Mouse (Mus musculus) forebrain, embryonic 12.5 days (tissue): ENCODE results near the gene Rnf17. TPM values are rescaled to one million over a fixed set of nuclear protein-coding genes. Genes with fewer than 3 reads are reported as not detected.

Experiments
- ATAC-seq: fragments of 200-750 bp; cut with Nextera tagmentation; 2 replicates; pipeline ENCODE4 v1.8.0; 2017; ENCODE audit warnings: moderate TSS enrichment; ENCODE audit not compliant: low FRiP score
- H3K27ac ChIP-seq: fragments of 300-500 bp; sonication (generic); 2 replicates; pipeline ENCODE4 v1.5.1; 2016; ENCODE audit warnings: mild to moderate bottlenecking
- H3K27me3 ChIP-seq: fragments of 300-500 bp; sonication (generic); 2 replicates; pipeline ENCODE4 v1.6.1; 2016; ENCODE audit warnings: mild to moderate bottlenecking
- H3K36me3 ChIP-seq: fragments of 300-500 bp; sonication (generic); replicated peaks from 2 replicates; pipeline ENCODE4 v1.6.1; 2016; ENCODE audit warnings: mild to moderate bottlenecking
- H3K4me1 ChIP-seq: fragments of 300-500 bp; sonication (generic); 2 replicates; pipeline ENCODE4 v1.6.1; 2016
- H3K4me2 ChIP-seq: fragments of 300-500 bp; sonication (generic); 2 replicates; pipeline ENCODE4 v1.6.1; 2016; ENCODE audit warnings: mild to moderate bottlenecking, moderate library complexity
- H3K4me3 ChIP-seq: fragments of 300-500 bp; sonication (generic); replicated peaks from 2 replicates; pipeline ENCODE4 v1.5.1; 2016; ENCODE audit warnings: mild to moderate bottlenecking
- H3K9ac ChIP-seq: fragments of 300-500 bp; sonication (generic); 2 replicates; pipeline ENCODE4 v1.6.1; 2016; ENCODE audit warnings: mild to moderate bottlenecking
- H3K9me3 ChIP-seq: fragments of 300-500 bp; sonication (generic); 2 replicates; pipeline ENCODE4 v1.6.1; 2016
- WGBS: fragments of 180-500 bp; shearing (Covaris S2); methylation state at CpG from one replicate; pipeline ENCODE4 v1.1.7; 2016; 5-methylcytosine and 5-hydroxymethylcytosine counted together
- polyA plus RNA-seq: library from polyadenylated mRNA; unstranded; fragments of >200 nt; fragmentation: Nextera tagmentation; extraction: Ambion mirVana; gene quantifications from 2 replicates; pipeline ENCODE4 v1.2.1, GENCODE M21; 2016

The Rnf17 gene
- polyA plus RNA-seq: 0.93 and 1.1 TPM in 2 replicates

DNA sequence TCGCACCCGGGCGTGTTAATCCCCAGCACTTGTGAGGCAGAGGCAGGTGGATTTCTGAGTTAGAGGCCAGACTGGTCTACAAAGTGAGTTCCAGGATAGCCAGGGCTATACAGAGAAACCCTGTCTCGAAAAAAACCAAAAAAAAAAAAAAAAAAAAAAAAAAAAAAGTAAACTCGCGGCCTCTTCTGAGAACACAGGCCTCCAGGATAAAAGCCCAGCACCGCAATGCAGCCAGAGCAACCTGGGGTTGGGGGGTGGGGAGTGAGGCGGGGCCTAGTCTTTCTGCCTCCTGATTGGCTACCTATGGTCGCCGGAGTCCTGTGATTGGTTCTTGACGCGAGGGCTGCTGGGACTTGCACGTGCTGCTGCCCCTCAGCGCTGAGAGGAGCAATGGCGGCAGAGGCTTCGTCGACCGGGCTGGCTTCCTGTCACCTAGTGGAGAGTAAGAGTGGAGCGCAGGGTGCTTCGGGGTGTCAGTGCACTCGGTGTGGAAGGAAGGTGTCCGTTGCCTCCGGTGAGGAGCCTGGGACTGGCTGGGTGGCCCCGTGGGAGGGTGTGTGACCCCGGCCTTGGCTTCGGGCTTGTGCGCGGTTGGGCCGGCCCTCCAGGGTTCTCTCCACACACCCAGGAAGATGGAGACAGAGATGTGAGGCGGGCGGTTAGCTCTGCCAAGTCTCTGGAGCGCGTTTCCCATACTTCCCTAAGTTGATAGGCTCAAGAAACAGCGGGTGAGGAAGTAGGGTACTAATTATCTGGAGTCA, at the start of gene Rnf17:
TSS of gene Rnf17 (plus strand) at position 271 of the 761 bp plus-strand sequence.
- 70% methylated on average over 34 of the region's 34 CpGs for WGBS
- H3K4me2 ChIP-seq: no peak within 1 kb of the TSS
- ATAC-seq: no peak

DNA sequence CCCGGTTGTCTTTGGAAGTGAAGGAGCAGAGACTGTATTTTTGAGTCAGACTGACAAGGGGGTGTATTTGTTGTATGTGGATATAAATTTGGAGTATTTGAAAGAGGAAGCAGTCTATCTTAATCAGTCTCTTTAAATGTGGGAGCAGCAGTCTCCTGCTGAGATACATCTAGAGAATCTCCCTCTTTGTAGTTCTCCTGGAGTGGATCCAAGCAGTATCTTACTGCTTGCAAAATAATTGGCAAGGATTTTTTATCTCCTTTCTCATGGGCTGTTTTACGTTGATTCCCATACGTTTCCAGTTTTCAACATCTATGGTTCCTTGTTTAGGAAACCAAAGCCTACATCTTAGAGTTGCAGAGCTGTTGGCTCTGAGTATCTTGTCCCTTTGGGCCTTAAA, 47.6 kb upstream of the Rnf17 start:
- Histone ChIP-seq H3K4me1 (no peaks in the 10 kb centered on the region), H3K4me3 (no peak overlapping the region), H3K4me2 (no peak overlapping the region), H3K27me3 (no peaks in the 10 kb centered on the region), H3K9ac (no peak overlapping the region), H3K9me3 (no peaks in the 10 kb centered on the region), H3K27ac (no peak overlapping the region), H3K36me3 (no peaks in the 10 kb centered on the region)
- ATAC-seq: no peak
- 84% methylated on average over 3 of the region's 3 CpGs for WGBS

More for the DNA sequence above, at the start of gene Rnf17:
- Histone ChIP-seq H3K27ac (no peak within 1 kb of the TSS), H3K9me3 (no peaks in the 10 kb centered on the region), H3K36me3 (no peaks in the 10 kb centered on the region), H3K4me1 (no peaks in the 10 kb centered on the region), H3K9ac (no peak within 1 kb of the TSS), H3K27me3 (no peaks in the 10 kb centered on the region), H3K4me3 (no peak within 1 kb of the TSS)

DNA sequence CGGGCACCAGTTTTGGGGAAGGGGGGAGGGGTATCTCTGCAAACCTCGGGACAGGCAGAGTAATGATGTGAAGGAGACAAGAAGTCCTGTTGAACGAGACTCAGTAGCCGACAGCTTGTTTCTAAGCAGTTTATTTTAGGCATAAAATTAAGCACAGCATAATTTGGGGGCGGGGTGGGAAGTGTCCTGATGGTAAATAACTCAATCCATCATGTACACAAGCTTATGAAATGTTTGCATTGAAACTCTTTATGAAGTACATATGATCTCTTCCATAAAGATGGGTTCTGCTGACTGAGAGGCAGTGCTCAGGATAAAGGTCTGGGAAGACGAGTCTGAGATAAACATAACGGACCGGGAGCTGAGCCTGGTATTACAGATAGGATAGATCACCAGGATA, 47.0 kb upstream of the Rnf17 start:
- H3K4me1 ChIP-seq: no peaks in the 10 kb centered on the region
- no peak overlapping the region for H3K27ac ChIP-seq
- no peak for ATAC-seq
- WGBS: 87% methylated on average over 8 of the region's 8 CpGs
- H3K27me3 ChIP-seq: no peaks in the 10 kb centered on the region
- H3K9me3 ChIP-seq: no peaks in the 10 kb centered on the region
- no peaks in the 10 kb centered on the region for H3K36me3 ChIP-seq
- H3K9ac ChIP-seq: no peak overlapping the region
- H3K4me3 ChIP-seq: no peak overlapping the region
- H3K4me2 ChIP-seq: no peak overlapping the region

DNA sequence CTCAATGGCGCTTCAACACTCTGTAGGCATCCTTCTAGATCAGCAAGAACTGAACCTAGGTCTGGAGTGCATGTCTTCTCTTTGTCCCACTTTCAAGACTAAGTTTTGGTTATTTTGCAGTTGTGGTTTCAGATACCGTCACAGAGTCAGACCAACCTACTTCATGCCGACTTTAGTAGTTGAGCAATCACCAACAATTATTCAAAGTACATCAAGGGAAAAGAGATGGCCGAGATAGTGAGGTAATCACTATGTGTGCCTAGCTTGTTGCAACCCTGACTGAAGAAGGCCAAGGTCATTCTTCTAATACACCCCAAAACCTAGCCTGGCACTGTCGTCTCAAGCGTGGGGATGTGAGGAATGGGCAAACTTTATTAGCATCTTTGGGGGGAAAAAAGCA, 46.2 kb upstream of the Rnf17 start:
- ATAC-seq: no peak
- Histone ChIP-seq H3K9ac (no peak overlapping the region), H3K36me3 (no peaks in the 10 kb centered on the region), H3K4me3 (no peak overlapping the region), H3K4me2 (no peak overlapping the region), H3K4me1 (no peaks in the 10 kb centered on the region), H3K9me3 (no peaks in the 10 kb centered on the region), H3K27me3 (no peaks in the 10 kb centered on the region), H3K27ac (no peak overlapping the region)
- WGBS: 86% methylated on average over 6 of the region's 6 CpGs

DNA sequence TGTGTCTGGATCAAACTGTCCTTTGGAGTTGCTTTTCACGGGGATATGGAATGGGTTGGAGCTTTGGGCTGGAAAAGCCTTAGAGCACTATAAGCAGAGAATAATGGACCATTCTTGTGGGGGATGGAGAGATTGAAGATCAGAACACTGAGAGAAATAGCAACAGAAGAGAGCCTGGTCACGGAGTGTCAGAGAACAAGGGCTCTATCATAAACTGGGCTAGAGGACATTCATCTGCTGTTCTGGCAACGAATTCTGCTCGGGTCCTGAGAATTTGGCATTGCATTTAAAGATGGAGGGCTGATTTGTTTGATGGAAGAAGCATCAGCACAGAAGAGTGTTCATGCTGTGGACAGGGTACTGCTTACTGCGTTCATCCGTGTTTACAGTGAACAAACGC, 44.0 kb upstream of the Rnf17 start:
- Histone ChIP-seq H3K4me3 (no peak overlapping the region), H3K27me3 (peaks cover 14% of the 10 kb centered on the region), H3K36me3 (no peaks in the 10 kb centered on the region), H3K9ac (no peak overlapping the region), H3K4me2 (no peak overlapping the region), H3K9me3 (no peaks in the 10 kb centered on the region), H3K27ac (no peak overlapping the region), H3K4me1 (no peaks in the 10 kb centered on the region)
- ATAC-seq: no peak
- WGBS: 86% methylated on average over 7 of the region's 7 CpGs

DNA sequence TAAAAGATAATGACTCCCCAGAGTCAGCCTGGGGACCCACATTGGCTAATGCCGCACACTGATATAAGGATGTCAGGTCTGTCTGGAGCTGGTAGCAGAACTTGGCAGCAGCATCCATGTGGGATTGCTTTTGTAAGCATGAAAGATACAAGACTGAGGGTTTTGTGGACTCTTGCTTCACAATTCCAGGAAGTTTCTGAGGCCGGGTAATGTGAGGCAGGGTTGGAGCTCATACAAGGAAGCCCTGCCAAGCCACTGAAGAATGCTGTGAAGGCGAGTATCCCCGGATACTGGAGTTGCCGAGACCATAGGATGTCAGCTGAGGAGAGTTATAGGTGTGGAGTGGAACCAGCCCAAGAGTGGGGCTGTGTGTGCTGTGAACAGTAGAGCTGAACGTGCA, 43.2 kb upstream of the Rnf17 start:
- Histone ChIP-seq H3K9ac (no peak overlapping the region), H3K36me3 (no peaks in the 10 kb centered on the region), H3K9me3 (no peaks in the 10 kb centered on the region), H3K4me3 (no peak overlapping the region), H3K27ac (no peak overlapping the region), H3K4me2 (no peak overlapping the region), H3K27me3 (peaks cover 21% of the 10 kb centered on the region), H3K4me1 (no peaks in the 10 kb centered on the region)
- WGBS: 93% methylated on average over 6 of the region's 6 CpGs
- no peak for ATAC-seq

DNA sequence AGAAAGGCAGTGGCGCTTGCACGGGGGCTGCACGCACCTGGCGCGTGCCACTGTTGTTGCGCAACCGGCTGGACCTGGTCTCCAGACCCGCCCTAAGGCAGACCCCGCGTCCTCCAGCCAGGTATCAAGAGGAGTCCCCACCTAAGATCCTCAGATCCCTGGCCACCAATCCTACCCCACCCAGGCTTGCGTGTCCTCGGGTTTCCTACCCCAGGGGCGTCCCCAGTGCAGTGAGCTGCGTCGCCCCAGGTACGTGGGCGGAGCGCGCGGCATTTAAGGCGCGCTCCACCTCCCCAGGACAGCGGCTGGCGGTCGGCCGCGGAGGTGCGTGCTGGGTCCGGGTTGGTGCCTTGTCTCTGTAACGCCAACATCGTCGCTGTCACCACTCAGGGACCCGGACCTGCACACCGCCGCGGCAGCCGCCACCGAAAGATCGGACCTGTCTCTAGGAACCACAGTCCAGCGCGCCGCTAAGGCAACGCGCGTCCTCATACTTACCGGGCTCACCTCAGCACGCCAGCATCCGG, 37.6 kb upstream of the Rnf17 start, which contains the start of gene Atp12a:
TSS of gene Atp12a (plus strand) at position 358 of the 527 bp plus-strand sequence.
- Histone ChIP-seq H3K4me3 (peak within 1 kb of the TSS; percentile 41), H3K27ac (no peak within 1 kb of the TSS), H3K36me3 (no peaks in the 10 kb centered on the region), H3K4me1 (peaks cover 7% of the 10 kb centered on the region), H3K4me2 (peak within 1 kb of the TSS; percentile 68), H3K9me3 (no peaks in the 10 kb centered on the region), H3K27me3 (peaks cover 61% of the 10 kb centered on the region), H3K9ac (no peak within 1 kb of the TSS)
- WGBS: 2% methylated on average over 48 of the region's 48 CpGs
- ATAC-seq: no peak

DNA sequence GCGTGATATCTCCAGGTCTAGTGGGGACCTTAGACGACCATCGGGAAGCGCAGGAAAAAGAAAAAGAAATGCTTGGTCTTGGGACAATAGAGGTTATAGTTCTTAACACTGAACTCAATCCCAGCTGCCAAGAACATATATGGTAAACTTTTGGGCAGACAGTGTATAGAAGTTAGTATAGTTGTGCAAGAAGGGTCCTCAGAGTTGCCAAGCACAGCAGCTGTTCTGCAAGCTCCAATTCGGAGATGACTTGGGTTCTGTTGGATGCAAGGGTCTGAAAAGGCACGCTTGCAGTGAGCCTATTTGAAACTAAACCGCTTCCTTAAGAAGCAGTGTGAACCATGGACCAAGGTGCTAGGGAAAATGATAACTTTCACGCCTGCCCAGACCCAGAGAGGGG, 37.1 kb upstream of the Rnf17 start:
- no peak for ATAC-seq
- Histone ChIP-seq H3K4me1 (peaks cover 7% of the 10 kb centered on the region), H3K9me3 (no peaks in the 10 kb centered on the region), H3K27me3 (peaks cover 61% of the 10 kb centered on the region), H3K27ac (no peak overlapping the region), H3K4me3 (peak overlapping the region; percentile 41), H3K4me2 (peak overlapping the region; percentile 68), H3K36me3 (no peaks in the 10 kb centered on the region), H3K9ac (no peak overlapping the region)
- WGBS: 38% methylated on average over 8 of the region's 8 CpGs

DNA sequence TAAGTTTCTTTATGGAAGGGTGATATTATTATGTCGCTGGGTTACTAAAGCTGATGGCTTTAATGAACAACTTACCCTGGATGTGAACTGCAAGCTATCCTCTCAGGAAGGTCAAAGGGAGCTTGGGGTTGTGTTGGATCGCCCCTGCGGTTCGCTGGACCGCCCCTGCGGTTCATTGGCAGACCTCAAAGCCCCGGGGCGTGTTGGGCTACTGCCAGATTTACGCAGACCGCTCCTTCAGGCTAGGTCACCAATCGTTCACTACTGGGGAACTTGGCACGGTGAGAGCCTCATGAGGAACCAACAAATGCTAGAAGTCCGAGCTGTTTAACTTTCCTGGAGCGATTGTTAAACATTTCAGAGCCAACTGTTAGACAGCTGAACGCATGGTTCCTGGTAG, 35.7 kb upstream of the Rnf17 start:
- H3K9me3 ChIP-seq: no peaks in the 10 kb centered on the region
- H3K9ac ChIP-seq: no peak overlapping the region
- H3K36me3 ChIP-seq: no peaks in the 10 kb centered on the region
- WGBS: 43% methylated on average over 15 of the region's 15 CpGs
- H3K4me3 ChIP-seq: no peak overlapping the region
- peaks cover 7% of the 10 kb centered on the region for H3K4me1 ChIP-seq
- H3K27me3 ChIP-seq: peaks cover 60% of the 10 kb centered on the region
- H3K4me2 ChIP-seq: no peak overlapping the region
- no peak overlapping the region for H3K27ac ChIP-seq
- ATAC-seq: no peak

DNA sequence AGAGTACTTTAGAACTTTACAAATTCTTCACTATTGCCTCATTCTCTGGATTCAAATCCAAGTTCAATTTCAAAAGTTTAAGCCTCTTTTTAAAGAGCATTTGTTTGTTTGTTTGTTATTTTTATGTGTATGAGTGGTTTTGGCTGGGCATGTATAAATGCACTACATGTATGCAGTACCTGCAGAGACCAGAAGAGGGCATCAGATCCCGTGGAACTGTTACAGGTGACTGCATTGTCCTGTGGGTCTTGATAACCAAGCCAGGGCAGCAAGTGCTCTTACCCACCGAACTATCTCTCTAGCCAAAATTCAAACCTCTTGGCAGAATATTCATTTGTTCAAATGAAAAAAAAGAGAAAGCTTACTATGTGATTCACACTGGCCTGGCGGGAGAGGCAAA, 33.5 kb upstream of the Rnf17 start:
- Histone ChIP-seq H3K9ac (no peak overlapping the region), H3K9me3 (no peaks in the 10 kb centered on the region), H3K27me3 (peaks cover 43% of the 10 kb centered on the region), H3K4me2 (no peak overlapping the region), H3K4me1 (peaks cover 7% of the 10 kb centered on the region), H3K27ac (no peak overlapping the region), H3K4me3 (no peak overlapping the region), H3K36me3 (no peaks in the 10 kb centered on the region)
- 55% methylated on average over 3 of the region's 3 CpGs for WGBS
- no peak for ATAC-seq

DNA sequence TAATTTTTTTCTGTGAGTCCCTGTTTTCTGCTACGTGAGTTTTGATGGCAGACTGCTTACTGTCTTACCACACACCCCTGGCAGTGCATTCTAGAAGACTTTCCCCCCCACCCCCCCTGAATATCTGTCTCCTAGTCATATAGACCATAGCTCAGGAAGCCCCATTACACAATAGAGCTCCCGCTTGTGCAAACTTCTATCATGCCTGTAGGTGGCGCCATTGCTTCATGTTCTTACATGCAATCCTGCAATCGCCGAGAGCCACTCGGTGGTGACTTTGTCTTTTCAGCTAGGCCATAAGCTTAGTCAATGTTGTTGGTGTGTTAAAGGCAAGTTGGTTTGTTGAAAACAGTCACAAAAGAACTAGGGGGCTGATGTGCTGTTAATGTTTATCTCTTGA, 26.6 kb upstream of the Rnf17 start:
- no peak overlapping the region for H3K4me2 ChIP-seq
- H3K9me3 ChIP-seq: no peaks in the 10 kb centered on the region
- peak; percentile 68; the same call in 1 of the 2 replicates for ATAC-seq
- no peaks in the 10 kb centered on the region for H3K4me1 ChIP-seq
- H3K9ac ChIP-seq: no peak overlapping the region
- no peak overlapping the region for H3K4me3 ChIP-seq
- WGBS: 5% methylated on average over 6 of the region's 6 CpGs
- H3K36me3 ChIP-seq: no peaks in the 10 kb centered on the region
- no peaks in the 10 kb centered on the region for H3K27me3 ChIP-seq
- H3K27ac ChIP-seq: no peak overlapping the region

DNA sequence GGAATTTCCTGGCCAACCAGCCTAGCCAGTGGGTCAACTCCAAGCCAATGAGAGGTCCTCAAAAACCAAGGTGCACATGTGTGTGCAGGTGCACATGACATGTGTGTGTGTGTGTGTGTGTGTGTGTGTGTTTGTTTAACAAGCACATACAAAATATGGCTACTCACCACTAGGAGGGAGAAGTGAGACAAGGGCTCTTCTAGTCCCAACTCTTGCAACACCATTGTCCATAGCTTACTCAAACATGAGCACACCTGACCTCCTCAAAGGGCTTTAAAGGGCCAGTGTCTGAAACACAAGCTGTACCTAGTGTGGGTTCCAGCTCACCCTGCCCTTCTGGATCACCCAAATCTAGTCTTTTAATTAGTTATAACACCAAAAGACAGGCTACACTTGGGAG, 24.6 kb upstream of the Rnf17 start:
- Histone ChIP-seq H3K27ac (no peak overlapping the region), H3K9me3 (no peaks in the 10 kb centered on the region), H3K36me3 (no peaks in the 10 kb centered on the region), H3K9ac (no peak overlapping the region), H3K4me2 (no peak overlapping the region), H3K4me1 (no peaks in the 10 kb centered on the region), H3K27me3 (no peaks in the 10 kb centered on the region), H3K4me3 (no peak overlapping the region)
- ATAC-seq: no peak

DNA sequence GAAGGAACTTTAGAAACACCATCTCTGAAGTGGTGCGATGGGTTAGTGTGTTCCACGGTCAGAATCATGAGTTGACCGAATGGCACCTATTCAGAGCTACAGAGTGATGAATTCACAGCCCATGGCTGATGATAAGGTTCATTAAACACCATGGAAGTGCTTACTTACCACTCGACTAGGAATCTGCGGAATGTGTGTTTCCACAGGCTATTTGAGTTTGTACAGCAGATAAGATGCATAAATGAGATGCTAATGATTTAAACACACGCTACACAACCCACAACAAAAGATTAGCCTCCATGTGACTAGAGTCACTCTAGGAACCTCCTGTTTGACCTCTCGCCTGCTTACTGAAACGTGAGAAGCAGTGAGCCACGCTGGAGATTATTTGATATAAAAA, 23.0 kb upstream of the Rnf17 start:
- Histone ChIP-seq H3K4me3 (no peak overlapping the region), H3K27me3 (no peaks in the 10 kb centered on the region), H3K27ac (no peak overlapping the region), H3K36me3 (no peaks in the 10 kb centered on the region), H3K4me1 (no peaks in the 10 kb centered on the region), H3K9me3 (no peaks in the 10 kb centered on the region), H3K4me2 (no peak overlapping the region), H3K9ac (no peak overlapping the region)
- WGBS: 74% methylated on average over 9 of the region's 9 CpGs
- no peak for ATAC-seq
